Mouse (Mus musculus) hindbrain, embryonic 11.5 days (tissue): Measurements from ENCODE around the gene Tspan2. TPM values are rescaled to one million over a fixed set of nuclear protein-coding genes. Genes with fewer than 3 reads are reported as not detected.

ENCODE experiments used
- ATAC-seq: fragments of 200-750 bp; cut with Nextera tagmentation; 2 replicates; pipeline ENCODE4 v1.8.0; 2017; ENCODE audit warnings: mild to moderate bottlenecking, moderate TSS enrichment, moderate library complexity; ENCODE audit not compliant: low FRiP score
- DNase-seq: peaks from one replicate; pipeline ENCODE4 v3.0.0-alpha.2; 2015; ENCODE audit warnings: low spot score
- H3K27ac ChIP-seq: fragments of 300-500 bp; sonication (generic); 2 replicates; pipeline ENCODE4 v1.5.1; 2014; ENCODE audit warnings: mild to moderate bottlenecking, low read depth, low read length
- H3K27me3 ChIP-seq: fragments of 300-500 bp; sonication (generic); 2 replicates; pipeline ENCODE4 v1.6.1; 2014; ENCODE audit warnings: mild to moderate bottlenecking, low read length, moderate library complexity, mixed read lengths; ENCODE audit not compliant: control insufficient read depth, insufficient read depth
- H3K36me3 ChIP-seq: fragments of 300-500 bp; sonication (generic); 2 replicates; pipeline ENCODE4 v1.6.1; 2014; ENCODE audit warnings: mild to moderate bottlenecking, low read length, moderate library complexity, mixed read lengths; ENCODE audit not compliant: control insufficient read depth, insufficient read depth
- H3K4me1 ChIP-seq: fragments of 300-500 bp; sonication (generic); replicated peaks from 2 replicates; pipeline ENCODE4 v1.6.1; 2014; ENCODE audit warnings: low read length, mixed read lengths; ENCODE audit not compliant: control insufficient read depth, insufficient read depth
- H3K4me2 ChIP-seq: fragments of 300-500 bp; sonication (generic); replicated peaks from 2 replicates; pipeline ENCODE4 v1.6.1; 2014; ENCODE audit warnings: mild to moderate bottlenecking, low read depth, low read length
- H3K4me3 ChIP-seq: fragments of 300-500 bp; sonication (generic); 2 replicates; pipeline ENCODE4 v1.5.1; 2014; ENCODE audit warnings: low read depth, low read length
- H3K9ac ChIP-seq: fragments of 300-500 bp; sonication (generic); 2 replicates; pipeline ENCODE4 v1.6.1; 2014; ENCODE audit warnings: low read depth, low read length
- H3K9me3 ChIP-seq: fragments of 300-500 bp; sonication (generic); 2 replicates; pipeline ENCODE4 v1.6.1; 2016; ENCODE audit warnings: low read length; ENCODE audit not compliant: control insufficient read depth
- WGBS: fragments of 180-500 bp; shearing (Covaris S2); extraction: QIAGEN DNeasy Blood & Tissue Kit; methylation state at CpG from one replicate; pipeline ENCODE4 v1.1.7; 2014; 5-methylcytosine and 5-hydroxymethylcytosine counted together
- polyA plus RNA-seq: library from polyadenylated mRNA; unstranded; fragments of >200 nt; fragmentation: Nextera tagmentation; extraction: Ambion mirVana; gene quantifications from 2 replicates; pipeline ENCODE4 v1.2.1, GENCODE M21; 2014

Tspan2 gene
- polyA plus RNA-seq, result 9.5 and 9.7 TPM in 2 replicates

DNA sequence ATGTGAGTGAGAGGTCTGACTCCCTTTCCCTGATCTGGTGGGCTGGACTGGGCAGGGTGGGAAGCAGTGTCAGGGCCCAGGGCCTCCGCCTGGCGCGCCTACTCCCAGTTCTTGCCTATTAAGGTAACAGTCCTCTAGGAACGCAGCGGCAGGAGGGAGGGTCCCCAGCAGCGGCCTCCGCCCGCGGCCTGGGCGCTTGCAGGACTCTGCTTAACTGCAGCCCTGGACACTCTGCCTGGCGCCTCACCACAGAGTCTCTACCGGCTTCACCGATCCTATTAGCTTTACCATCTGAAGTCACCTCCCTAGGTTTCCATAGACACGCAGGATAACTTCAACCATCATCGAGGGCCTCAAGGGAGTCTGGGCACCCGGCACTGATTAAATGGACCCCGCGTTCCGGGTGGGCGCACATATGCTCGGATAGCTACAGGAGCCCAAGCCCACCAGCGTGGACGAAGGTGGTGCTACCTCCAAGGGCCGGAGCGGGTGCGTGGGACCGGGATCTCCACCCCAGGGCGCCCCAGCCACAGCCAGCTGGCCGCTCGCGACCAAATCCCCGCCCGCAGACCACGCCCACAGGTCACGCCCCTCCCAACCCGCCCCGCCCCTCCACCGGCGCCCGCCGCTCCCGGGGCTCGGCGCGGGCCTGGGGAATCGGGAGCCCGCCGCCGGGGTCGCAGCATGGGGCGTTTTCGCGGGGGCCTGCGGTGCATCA lies at the start of gene Tspan2:
TSS of gene Tspan2 (plus strand) at position 217 of the 718 bp plus-strand sequence.
- peaks cover 4% of the 10 kb centered on the region; the same call in 1 of the 2 replicates for H3K27me3 ChIP-seq
- no peaks in the 10 kb centered on the region; the same call in 1 of the 2 replicates for H3K4me1 ChIP-seq
- peak within 1 kb of the TSS; percentile 52 for H3K9ac ChIP-seq
- H3K4me2 ChIP-seq, result peak within 1 kb of the TSS; percentile 59
- no peaks in the 10 kb centered on the region for H3K36me3 ChIP-seq
- no peak within 1 kb of the TSS for H3K27ac ChIP-seq
- H3K4me3 ChIP-seq, result peak within 1 kb of the TSS; percentile 68
- WGBS, result under 1% methylated on average over 49 of the region's 54 CpGs
- ATAC-seq (peak; percentile 86), DNase-seq (peak; percentile 77)
- no peaks in the 10 kb centered on the region for H3K9me3 ChIP-seq

- 85% methylated on average over 5 of the region's 5 CpGs for WGBS
Observed at GRCm38 (mm10) chr3:102686861-102687260, 47.5 kb upstream of the Tspan2 start.

GRCm38 (mm10) chr3:102687852-102688251 lies 46.5 kb upstream of the Tspan2 start:
- no peaks in the 10 kb centered on the region for H3K27me3 ChIP-seq
- H3K9me3 ChIP-seq, result no peaks in the 10 kb centered on the region
- no peak overlapping the region for H3K4me2 ChIP-seq
- WGBS, result 70% methylated on average over 8 of the region's 8 CpGs
- no peak for DNase-seq
- ATAC-seq, result no peak
- H3K36me3 ChIP-seq, result no peaks in the 10 kb centered on the region
- no peak overlapping the region for H3K9ac ChIP-seq
- H3K4me1 ChIP-seq, result no peaks in the 10 kb centered on the region
- no peak overlapping the region for H3K27ac ChIP-seq
- H3K4me3 ChIP-seq, result no peak overlapping the region

More at GRCm38 (mm10) chr3:102686861-102687260, 47.5 kb upstream of the Tspan2 start:
- no peak overlapping the region for H3K4me3 ChIP-seq
- H3K27ac ChIP-seq, result no peak overlapping the region
- H3K4me1 ChIP-seq, result no peaks in the 10 kb centered on the region
- no peak overlapping the region for H3K9ac ChIP-seq
- H3K9me3 ChIP-seq, result no peaks in the 10 kb centered on the region
- DNase-seq (no peak), ATAC-seq (no peak)
- H3K36me3 ChIP-seq, result no peaks in the 10 kb centered on the region
- no peaks in the 10 kb centered on the region for H3K27me3 ChIP-seq
- H3K4me2 ChIP-seq, result no peak overlapping the region

DNA sequence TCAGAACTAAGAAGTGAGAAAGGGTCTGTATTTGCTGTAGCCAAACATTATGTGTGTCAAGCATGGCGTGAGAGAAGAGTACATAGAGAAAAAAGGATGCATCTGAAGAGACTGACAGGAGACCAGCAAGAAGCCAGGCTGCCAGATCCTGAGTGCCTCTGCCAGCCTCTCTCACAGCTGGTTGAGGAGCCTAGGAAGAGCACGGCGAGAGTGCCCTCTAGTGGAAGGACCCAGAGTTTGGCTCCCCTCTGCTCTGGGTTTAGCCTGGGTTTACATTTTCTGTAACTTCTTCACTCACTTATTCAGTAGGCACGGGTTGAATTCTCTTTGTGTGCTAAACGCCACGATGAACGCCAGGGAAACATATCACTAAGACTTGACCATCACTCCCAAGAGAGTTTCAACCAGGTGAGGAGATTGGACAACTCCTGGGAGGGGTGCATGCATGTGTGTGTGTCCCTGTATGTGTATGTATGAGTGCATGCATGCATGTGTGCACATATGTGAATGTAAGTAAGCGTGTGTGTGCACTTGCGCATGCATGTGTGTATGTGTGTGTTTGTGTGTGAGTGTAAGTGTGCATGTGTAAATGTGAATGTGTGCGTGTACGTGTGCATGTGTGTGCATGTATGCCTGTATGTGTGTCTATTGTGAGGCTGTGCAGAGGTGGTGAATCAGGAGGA lies 42.4 kb upstream of the Tspan2 start:
- 0 out of 2 replicates have a peak, but pooled peaks have one; percentile 59 for ATAC-seq
- Histone ChIP-seq H3K9me3 (no peaks in the 10 kb centered on the region), H3K36me3 (no peaks in the 10 kb centered on the region), H3K9ac (no peak overlapping the region), H3K27me3 (no peaks in the 10 kb centered on the region), H3K4me3 (no peak overlapping the region), H3K4me1 (no peaks in the 10 kb centered on the region), H3K27ac (no peak overlapping the region), H3K4me2 (no peak overlapping the region)
- DNase-seq, result peak; percentile 86
- 48% methylated on average over 11 of the region's 11 CpGs for WGBS

GRCm38 (mm10) chr3:102692758-102693325 lies 41.5 kb upstream of the Tspan2 start:
- no peaks in the 10 kb centered on the region for H3K36me3 ChIP-seq
- H3K27ac ChIP-seq, result no peak overlapping the region
- no peaks in the 10 kb centered on the region for H3K9me3 ChIP-seq
- no peak for ATAC-seq
- H3K4me1 ChIP-seq, result no peaks in the 10 kb centered on the region
- no peak overlapping the region for H3K4me2 ChIP-seq
- no peak for DNase-seq
- no peak overlapping the region for H3K4me3 ChIP-seq
- no peak overlapping the region for H3K9ac ChIP-seq
- no peaks in the 10 kb centered on the region for H3K27me3 ChIP-seq
- WGBS, result 81% methylated on average over 7 of the region's 7 CpGs

GRCm38 (mm10) chr3:102698127-102698526 lies 36.2 kb upstream of the Tspan2 start:
- no peak for ATAC-seq
- Histone ChIP-seq H3K4me2 (no peak overlapping the region), H3K9ac (no peak overlapping the region), H3K9me3 (no peaks in the 10 kb centered on the region), H3K27me3 (no peaks in the 10 kb centered on the region), H3K36me3 (no peaks in the 10 kb centered on the region), H3K4me1 (no peaks in the 10 kb centered on the region), H3K27ac (no peak overlapping the region), H3K4me3 (no peak overlapping the region)
- WGBS, result 73% methylated on average over 2 of the region's 2 CpGs
- no peak for DNase-seq

- no peaks in the 10 kb centered on the region for H3K4me1 ChIP-seq
- H3K4me3 ChIP-seq, result no peak overlapping the region
- no peak overlapping the region for H3K9ac ChIP-seq
- no peak for ATAC-seq
- no peaks in the 10 kb centered on the region for H3K36me3 ChIP-seq
- H3K4me2 ChIP-seq, result no peak overlapping the region
- no peaks in the 10 kb centered on the region for H3K27me3 ChIP-seq
- H3K9me3 ChIP-seq, result no peaks in the 10 kb centered on the region
- WGBS, result 86% methylated on average over 4 of the region's 4 CpGs
- no peak for DNase-seq
- H3K27ac ChIP-seq, result no peak overlapping the region
Observed at GRCm38 (mm10) chr3:102701303-102701702, 33.0 kb upstream of the Tspan2 start.

- H3K9me3 ChIP-seq, result no peaks in the 10 kb centered on the region
- WGBS, result 45% methylated on average over 7 of the region's 7 CpGs
Observed at GRCm38 (mm10) chr3:102701902-102702544, 32.3 kb upstream of the Tspan2 start.

More at GRCm38 (mm10) chr3:102701902-102702544, 32.3 kb upstream of the Tspan2 start:
- Histone ChIP-seq H3K9ac (no peak overlapping the region), H3K4me1 (no peaks in the 10 kb centered on the region), H3K27ac (no peak overlapping the region), H3K27me3 (no peaks in the 10 kb centered on the region), H3K4me3 (no peak overlapping the region), H3K36me3 (no peaks in the 10 kb centered on the region), H3K4me2 (no peak overlapping the region)
- DNase-seq (peak; percentile 68), ATAC-seq (no peak)
